Mouse (Mus musculus) stomach, postnatal 0 days (tissue): ENCODE measurements around the gene Rnf216.

Experiments
- CTCF ChIP-seq: IDR thresholded peaks from 2 replicates; pipeline ENCODE4 v1.5.1; 2016; ENCODE audit warnings: antibody characterized with exemption, low read depth, mild to moderate bottlenecking, moderate library complexity
- EP300 ChIP-seq: optimal IDR thresholded peaks from 2 replicates; pipeline ENCODE3; 2016; ENCODE audit warnings: antibody characterized with exemption

DNA sequence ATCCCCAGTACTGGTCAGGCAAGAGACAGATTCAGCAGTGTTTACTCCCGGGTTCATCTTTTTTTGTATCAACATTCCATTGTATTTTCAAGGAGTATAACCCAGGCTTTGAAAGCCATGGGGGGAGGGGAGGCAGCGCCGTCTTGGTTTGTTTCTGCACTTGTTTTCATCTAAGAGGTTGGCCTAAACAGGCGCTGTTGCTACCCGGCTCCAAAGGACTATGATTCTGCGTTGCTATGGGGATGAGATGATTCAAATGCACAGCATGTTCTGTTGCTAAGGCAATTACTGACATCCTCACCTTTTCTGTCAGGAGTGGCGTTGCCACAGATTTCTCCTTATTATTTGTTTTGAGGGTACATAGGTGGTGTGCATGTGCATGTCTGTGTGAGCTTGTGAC lies 12.8 kb upstream of the Rnf216 start:
- no peak for TF ChIP-seq CTCF
- no peak for TF ChIP-seq EP300
